Mouse (Mus musculus): ENCODE data around the gene Ptk7.
A peak's percentile ranks its signal among the peaks of the same experiment; 100 is the strongest.

Gene Ptk7

DNA sequence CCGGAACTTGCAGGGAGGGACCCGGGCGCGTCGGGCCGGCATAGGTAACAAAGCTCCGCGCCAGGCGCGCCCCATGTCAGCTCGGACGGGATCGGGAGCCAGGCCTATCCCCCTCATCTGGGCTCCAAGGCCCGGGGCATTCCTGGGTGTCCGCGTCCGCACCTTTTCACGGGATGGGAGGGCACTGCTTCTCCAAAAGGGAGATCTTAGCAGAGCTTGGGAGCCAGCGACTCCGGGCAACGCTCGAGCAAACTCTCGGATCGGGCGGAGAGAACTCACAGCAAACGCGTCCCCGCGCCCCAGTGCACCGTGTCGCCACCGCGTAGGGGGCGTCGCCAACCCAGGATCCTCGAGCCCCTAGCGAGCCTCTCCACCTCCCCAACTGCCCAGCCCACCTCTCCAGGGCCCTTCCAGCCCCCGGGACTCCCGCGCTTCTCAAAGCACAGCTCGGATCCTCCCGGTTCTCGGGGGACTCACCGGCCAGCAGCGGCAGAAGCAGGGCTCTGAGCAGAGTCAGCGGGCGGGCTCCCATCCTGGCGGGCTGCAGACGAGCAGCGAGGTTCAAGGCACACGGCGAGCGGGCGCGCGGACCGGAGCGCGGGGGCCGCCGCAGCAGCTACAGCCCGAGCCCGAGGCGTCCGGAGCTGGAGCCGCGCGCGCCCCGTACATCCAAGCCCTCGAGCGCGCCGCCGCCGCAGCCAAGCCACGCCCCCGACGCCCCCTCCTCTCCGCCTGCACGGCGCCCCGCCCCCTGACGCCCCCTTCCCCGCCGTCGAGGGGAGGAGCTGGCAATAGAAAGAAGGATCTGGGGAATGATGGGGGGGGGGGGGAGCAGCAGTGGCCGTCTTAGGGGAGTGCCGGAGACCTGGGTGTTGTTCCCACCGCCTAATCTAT is at the start of gene Ptk7:
TSS of gene Ptk7 (minus strand) at position 714 of the 894 bp plus-strand sequence.
- DNase-seq: peak; percentile 97 to 98

DNA sequence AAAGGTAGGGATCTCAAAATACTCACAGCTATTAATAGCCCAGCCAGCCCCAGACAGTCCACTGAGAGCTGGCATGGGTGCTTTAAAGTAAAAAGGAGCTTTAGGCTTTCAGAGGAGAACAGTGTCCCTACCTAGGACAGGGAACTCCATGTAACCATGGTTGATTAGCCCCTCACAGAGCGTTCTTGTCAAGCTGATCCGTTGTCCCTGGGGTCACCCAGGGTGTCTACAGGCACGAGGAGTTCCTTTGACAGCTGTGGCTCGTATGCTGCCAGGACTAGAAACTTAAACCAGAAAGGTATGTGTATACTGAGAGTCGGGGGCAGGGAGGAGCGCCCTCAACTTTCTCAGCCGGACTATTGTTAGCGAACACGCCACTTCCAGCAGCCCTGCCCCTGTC is 49.6 kb upstream of the Ptk7 start:
- no peak for DNase-seq

DNA sequence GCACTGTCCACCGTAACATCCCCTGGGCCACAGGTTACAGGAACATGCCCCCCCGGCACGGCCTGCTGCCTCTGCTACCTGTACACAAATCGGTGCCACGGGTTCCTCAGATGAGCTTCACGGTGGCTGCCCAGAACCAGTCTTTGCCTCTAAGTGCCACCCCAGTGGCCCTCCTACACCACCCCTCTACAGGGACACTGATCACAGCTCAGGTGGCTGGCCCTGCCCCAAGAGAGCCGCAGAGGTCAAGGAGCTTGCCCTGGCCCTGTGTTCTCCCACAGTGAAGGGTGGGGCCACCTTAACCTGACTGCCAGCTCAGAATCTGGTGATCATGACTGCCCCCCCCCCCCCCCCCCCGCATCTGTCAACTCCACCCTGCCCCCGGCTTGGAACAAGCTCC is 49.1 kb upstream of the Ptk7 start, which contains the start of gene Mea1:
TSS of gene Mea1 (plus strand) at position 378 of the 400 bp plus-strand sequence.
- DNase-seq: peak in 1 of 2 experiments; percentile 41

DNA sequence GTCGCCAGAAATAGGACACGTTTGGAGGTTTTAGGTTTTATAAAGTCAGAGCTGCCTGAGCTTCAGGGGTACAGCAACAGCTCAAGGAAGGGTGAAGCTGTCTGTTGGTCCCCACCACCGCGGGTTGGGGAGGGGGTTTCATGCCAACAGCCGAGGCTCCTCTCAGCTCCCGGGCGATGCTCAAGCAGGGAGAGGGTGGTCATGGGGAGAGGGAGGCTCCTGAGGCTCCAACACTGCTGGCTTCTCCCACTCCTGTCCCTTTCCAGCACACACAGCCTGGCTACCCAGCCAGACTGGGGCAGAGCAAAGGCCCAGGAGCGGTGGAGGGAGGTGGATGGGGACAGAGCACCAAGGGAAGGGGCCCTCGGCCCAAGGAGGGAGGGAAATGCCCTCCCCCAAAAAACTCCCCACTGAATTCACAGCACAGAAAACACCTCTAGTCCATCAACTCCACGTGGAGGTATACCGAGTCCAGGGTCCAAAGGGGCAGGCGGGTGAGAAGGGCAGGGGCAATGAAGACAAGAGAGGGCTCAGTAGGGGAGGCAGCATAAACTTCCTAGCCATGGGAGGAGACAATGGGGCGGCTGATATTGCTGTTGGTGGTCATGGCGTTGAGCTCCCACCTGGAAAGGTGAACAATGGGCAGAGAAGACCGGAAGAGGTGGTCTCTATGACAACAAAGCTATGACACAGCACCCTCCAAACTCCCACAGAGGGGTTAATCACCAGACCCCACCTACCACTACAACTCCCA is 45.4 kb upstream of the Ptk7 start:
- no peak for DNase-seq

DNA sequence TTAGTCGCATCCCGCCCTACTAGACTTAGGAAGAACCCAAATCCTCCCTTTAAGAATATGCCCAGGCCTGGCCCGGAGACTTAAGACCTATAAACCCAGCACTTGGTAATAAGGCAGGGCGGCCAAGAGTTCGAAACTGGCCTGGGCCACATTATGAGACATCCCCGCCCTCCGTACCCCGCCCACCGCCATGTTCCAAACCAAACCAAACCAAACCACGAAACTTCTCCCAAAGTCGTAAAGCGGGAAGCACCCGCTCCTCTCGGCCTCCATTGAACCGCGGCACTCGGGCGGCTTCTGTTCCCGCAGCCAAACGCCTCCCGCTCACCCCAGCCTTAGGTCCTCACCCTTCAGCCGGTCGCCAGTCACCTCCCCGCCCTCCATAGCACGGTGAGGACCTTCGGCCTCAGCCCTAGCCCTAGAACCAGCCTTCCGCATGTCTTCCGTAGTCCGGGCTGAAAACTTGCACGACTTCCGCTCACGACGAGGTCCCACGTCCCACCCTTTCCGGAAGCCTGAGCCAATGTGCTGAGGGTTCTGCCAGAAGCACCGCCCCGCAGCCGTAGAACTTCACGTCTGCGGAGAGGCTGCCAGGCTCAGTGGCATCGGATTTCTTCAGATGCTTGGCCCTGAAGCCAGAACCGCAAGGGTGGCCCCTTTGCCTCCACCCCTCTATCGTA is 44.7 kb upstream of the Ptk7 start, which contains the start of gene Rrp36:
TSS of gene Rrp36 (minus strand) at position 503 of the 680 bp plus-strand sequence.
- DNase-seq: peak; percentile 94 to 95

DNA sequence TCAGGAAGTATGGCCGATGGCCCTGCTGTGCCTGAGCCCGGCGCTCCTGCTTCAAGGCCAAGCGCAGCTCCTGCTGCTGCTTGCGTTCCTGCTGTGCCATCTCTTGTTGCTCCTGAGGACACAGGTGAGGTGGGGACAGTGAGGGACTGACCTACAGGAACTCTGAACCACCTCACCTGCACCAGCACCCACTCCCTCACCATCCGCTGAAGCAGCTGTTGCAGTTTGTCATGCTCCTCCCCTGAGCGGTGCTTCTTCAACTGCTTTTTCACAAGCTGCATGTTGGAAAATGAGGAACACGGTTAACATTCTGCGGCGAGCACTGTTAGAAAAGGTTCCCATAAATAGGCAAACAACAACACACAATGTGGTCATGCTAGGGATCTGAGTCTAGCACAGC is 40.6 kb upstream of the Ptk7 start:
- no peak for DNase-seq

DNA sequence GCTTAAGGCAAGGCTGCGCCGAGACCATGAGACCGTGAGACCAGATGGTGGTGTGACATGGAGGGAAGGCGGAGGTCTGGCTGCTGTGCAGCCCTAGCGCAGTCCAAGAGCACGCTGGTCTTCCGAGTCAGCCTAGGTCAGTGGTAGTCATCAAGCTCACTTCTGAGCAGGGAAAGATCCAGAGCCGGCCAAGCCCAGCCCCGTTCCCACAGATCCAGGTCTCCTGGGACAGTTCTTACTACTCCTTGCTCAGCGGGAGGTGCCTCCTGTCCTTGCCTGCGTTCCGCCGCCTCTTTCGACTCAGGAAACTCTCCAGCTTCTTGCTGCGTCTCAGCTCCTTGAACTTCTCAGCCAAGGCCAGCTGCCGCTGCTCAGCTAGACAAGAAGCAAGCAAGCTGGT is 38.4 kb upstream of the Ptk7 start:
- no peak for DNase-seq

DNA sequence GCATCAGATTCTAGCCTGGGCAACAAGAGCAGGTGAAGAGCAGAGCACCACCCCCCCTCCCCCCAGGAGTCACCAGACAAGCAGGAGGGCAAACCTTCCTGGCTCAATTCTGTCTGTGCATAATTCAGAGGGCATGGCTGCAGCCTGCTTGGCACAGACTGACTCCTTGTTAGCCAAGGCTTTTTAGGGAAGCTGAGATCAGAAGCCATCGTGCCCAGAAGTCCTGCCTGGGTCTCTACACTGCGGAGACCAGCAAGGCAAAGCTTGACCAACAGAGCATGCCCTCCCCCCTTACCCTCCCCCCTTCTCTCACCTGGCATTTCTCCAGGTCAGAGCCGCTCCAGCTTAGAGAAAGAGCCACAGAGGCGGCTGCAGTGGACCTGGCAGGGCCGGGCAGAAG is 33.4 kb upstream of the Ptk7 start:
- peak; percentile 86 to 89 for DNase-seq

DNA sequence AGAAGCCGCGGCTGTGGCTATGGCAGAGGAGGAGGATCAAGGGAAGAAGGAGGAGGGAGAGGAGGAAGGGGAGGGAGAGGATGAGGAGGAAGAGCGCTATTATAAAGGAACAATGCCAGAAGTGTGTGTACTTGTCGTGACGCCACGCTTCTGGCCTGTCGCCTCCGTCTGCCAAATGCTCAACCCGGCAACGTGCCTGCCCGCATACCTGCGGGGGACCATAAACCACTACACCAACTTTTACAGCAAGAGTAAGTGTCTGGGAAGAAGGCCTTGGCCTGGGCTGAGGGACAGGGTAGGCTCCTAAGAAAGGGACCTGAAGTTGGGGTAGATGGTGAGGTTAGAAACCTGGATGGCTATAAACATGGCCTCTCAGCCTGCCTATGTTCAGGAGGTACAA is 32.7 kb upstream of the Ptk7 start:
- peak; percentile 64 to 72 for DNase-seq

DNA sequence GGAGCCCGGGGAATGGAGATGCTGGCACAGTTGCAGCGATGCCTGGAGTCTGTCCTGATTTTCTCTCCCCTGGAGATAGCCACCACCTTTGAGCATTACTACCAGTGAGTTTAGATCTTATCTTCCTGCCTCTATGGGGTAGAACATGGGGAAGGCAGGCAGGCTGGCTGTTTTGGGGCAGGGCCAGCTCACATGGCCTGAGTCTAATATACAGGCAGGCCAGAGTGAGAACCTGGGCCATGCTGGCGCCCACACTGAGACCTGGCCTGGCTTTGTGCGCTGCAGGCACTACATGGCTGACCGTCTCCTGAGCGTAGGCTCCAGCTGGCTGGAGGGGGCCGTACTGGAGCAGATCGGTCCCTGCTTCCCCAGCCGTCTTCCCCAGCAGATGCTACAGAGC is 32.0 kb upstream of the Ptk7 start:
- DNase-seq: peak; percentile 80 to 85

DNA sequence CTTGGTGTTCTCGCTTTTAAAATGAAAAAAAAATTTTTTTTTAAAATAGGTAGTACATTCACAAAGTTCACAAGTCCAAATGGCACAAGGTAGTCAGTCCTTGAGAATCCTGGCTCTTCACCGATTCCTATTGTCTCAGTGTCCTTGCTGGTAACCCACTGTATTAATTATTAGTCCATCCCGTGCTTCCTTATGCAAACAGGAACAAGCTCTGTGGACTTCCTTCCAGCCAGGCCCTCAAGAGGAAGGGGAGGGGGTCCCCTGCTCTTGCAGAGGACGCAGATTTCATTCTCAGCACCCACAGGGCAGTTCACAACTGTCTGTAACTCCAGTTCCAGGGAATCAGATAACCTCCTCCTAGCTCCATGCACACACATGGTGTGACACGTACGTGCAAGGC is 26.8 kb upstream of the Ptk7 start:
- no peak for DNase-seq

DNA sequence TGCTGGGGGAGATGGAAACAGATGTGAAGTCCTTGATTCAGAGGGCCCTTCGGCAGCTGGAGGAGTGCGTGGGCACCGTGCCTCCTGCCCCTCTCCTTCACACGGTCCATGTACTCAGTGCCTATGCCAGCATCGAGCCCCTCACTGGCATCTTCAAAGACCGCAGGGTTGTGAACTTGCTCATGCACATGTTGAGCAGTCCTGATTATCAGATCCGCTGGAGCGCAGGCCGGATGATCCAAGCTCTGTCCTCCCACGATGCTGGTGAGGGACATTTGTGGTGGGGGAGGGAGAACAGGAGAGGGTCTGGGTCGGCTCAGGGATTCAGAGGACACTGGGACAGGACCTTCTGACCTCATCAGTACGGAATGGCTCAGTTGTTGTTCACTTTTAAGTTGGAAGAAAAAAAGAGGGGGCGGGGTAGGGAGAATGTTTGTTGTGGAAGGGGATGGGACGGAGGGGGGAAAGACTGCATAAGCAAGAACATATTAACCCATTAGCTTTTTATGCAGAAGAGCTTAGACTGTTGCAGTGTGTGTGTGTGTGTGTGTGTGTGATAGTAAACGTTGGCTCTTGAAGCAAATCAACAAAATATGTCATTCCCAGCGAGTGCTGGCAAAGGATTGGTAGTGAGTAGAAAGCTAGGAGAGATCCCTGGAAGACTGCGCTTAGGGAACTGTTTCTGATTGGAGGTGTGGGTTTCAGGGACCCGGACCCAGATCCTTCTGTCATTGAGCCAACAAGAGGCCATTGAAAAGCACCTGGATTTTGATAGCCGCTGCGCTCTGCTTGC is 22.6 kb upstream of the Ptk7 start:
- DNase-seq: peak in 1 of 2 experiments; percentile 40

DNA sequence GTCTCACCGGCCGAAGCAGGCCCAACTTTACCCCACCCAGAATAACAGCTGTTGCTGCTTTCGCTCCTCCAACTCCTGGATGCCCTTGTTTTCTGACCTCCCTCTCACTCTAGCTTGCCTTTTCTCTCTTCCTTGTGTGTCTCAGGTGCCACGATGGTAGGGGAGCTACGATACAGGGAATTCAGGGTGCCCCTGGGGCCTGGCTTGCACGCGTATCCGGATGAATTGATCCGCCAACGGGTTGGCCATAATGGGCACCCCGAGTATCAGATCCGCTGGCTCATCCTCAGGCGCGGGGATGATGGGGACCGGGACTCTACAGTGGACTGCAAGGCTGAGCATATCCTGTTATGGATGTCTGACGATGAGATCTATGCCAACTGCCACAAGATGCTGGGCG is 22.0 kb upstream of the Ptk7 start:
- peak in 1 of 2 experiments; percentile 32 for DNase-seq

DNA sequence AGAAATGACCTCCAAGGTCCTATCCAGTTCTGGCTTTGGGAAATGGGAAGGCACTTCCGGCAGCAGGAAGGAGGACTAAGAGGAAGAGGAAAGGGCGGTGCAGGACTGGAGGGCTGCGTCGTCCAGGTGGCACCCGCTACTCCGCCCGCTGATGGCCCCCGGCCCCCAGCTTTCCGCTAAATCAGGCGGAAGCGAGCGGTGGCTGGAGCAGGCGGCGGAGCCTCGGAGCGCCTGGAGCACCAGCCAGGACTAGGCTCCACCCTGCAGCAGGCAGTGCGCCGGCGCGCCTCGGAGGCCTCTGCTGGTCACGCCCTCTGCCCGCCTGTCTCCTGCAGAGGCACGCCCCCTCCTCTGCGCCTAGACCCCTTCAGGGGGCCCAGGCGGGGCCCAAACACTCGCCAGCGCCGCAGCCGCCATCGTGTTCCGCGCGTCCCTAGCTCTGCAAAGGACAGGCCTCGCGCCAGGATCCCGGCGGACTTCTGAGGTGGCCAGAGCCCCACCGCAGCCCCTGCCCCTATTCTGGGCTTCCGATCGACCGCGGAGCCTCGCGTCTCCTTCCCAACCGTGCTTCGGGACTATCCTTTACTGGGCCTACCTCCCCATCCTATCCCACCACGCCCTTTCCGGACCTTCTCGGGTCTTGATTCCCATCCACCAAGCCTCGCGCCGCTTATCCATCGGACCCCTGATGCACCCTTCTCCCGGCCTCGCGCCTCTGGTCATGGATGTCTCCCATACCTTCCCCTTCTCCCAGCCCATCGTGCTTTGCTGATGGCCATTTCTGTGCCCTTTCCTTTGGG is 21.1 kb upstream of the Ptk7 start, which contains the start of gene Cul7:
TSS of gene Cul7 (plus strand) at position 106 of the 800 bp plus-strand sequence.
- peak; percentile 96 to 98 for DNase-seq

DNA sequence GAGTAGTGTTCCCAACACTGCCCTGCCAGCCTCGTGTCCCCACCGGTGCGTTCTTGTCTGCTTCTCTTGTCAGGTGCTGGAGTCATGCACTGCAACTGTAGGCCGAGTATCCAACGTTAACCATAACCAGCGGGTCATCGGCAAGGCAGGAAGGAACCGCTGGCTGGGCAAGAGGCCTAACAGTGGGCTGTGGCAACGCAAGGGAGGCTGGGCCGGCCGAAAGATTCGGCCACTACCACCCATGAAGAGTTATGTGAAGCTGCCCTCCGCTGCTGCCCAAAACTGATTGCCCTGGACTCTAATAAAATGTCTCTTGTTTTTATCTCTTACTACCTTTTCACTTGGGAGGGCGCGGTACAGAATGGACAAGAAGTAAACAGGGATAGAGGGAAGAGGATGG is 20.5 kb upstream of the Ptk7 start:
- no peak for DNase-seq

DNA sequence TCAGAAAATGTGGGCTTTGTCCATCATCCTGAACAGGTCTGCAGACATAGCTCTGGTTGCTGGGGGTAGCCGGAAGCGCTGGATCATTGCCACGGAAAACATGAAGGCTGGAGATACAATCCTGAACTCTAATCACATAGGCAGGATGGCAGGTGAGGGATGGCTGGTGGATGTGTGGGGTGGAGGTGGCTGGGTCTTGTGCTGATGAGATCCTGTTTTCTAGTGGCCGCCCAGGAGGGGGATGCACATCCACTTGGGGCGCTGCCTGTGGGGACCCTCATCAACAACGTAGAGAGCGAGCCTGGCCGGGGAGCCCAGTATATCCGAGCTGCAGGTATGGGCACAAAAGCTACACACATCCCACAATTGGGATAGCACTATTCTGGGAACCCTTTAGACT is 19.1 kb upstream of the Ptk7 start:
- no peak for DNase-seq

DNA sequence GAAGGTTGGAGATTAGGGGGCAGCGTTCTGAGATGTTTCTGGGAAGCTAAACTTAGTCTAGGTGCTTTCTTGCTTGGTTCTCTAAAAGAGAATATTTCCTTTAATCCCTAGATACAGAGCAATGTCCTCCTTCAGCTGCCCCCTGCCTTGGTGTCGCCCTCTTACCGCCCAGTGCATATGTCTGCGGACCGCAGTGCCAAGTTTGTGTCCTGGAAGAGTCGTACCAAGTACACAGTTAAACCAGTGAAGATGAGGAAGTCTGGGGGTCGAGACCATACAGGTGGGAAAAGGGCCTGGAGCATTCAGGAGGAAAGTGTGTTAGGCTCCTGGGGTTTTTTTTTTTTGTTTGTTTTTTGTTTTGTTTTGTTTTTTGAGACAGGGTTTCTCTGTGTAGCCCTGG is 18.0 kb upstream of the Ptk7 start:
- no peak for DNase-seq

DNA sequence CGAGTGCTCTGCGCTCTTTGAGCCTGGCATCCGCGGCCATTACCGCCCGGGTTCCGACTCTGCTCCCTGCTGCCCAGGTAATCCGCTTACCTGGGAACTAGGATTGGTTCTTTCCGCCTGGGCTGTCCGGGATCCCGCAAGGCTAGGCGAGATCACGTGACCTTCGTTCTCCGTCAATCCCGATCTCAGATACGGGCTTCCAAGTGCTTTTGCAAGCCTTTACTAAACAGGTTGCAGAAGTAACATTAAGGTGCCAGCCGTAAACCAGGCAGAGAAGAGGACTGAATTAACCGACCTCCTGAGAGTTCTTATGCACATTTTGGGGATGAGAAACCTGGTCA is 17.0 kb upstream of the Ptk7 start:
- no peak for DNase-seq

DNA sequence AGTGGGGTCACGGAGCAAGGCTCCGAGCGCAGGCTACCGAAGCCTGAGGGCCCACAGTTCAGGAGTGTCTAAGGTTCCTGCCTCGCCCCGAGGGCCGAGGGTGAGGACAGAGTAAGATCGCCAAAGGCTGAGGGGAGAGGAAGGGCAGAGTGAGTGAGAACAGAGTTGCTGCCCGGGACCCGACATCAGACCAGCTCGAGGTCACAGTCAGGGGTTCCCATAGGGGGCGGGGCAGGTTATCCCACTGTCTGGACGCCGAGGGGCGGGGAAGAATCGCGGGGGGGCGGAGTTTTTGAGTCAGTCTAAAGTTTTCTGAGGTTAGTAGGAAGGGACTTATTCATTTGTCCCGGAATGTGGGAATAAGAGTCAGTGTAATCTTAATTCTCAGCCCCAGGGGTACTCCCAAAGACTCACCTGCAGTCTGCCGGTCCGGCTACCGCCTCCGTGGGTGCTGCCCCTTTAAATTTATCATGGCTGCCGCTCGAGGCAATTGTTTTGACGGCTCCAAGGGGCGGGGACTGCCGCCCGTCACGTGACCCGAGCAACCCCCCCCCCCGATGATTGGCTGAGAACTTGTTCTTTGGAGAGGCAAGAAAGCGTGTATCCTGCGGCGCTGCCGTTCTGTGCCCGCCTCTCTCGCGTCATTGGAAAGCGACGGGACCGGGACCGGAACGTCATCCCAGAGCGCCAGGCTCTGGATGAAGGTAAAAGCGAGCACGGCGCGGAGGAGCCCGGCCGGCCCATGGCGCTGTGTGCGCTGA is 16.4 kb upstream of the Ptk7 start, which contains the start of the genes Klc4 and Mrpl2:
TSS of gene Klc4 (minus strand) at position 462 of the 761 bp plus-strand sequence.
TSS of gene Mrpl2 (plus strand) at position 669 of the 761 bp plus-strand sequence.
- DNase-seq: peak; percentile 99 to 100

DNA sequence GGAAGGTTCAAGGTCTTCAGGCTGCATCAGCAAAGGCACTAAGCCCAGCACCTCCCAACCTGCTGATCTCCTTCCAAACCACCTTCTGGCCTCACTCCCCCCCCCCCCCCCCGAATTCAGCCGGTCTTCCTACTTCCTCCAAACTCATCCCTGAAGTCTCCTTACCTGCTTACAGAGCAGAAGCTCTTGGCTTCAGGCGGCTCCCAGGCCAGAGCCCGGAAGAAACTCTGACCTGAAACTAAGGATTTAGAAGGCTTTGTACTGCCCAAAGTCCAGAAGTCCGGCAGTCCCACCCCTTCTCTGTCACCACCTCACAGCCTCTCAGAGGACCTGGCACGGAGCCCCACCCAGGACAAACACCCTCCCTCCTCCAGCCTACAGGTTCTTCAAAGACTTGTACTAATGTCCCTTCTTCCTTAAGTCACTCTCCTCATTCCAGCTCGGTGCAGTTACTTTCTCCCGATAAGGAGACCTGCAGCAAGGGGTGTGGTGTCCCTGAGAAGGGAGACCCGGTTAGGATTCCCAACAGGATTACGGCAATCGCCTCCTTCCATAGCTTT is 15.7 kb upstream of the Ptk7 start:
- peak; percentile 68 to 71 for DNase-seq
